Mouse (Mus musculus): ENCODE results near the gene Abcb1a.
"Not testable (repeated sequence)": the region's sequence is repeated elsewhere in the genome, so short reads cannot be mapped to it uniquely, and the experiment has no call there.

The Abcb1a gene

DNA sequence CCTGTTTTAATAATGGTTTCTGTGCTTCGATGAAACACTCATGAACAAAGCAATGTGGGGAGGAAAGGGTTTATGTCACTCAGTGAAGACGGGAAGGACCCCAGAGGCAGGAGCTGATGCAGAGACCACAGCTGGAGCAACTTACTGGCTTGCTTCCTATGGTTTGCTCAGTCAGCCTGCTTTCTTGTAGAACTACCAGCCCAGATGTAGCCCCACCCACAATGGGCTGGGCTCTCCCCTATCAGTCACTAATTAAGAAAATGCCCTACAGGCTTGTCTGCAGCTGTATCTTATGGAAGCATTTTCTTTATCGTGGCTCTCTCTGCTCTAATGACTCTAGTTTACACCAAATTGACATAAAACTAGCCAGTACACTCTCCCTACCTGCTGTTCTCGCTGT lies 67.9 kb downstream of the Abcb1a start:
- DNase-seq (ENCODE audit: low read depth) = no peak

DNA sequence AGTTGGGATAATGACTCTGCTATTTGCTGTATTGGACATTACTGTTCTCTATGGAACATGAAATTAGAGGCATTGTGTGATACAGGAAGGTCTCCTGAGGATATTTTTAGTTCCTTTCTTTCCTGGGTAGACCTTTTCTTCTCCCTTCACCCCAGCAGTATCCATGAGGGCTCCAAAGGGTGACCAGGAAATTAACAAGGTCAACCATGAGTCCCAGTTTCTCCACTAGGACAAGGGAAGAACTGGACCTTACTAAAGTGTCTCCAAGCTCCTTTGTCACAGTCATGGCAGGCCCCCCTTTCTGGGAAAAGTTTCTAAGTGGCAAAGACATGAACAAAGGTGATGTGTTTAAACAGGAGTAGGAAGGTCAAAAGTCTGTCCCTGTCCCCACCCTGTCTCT lies 72.8 kb downstream of the Abcb1a start:
- DNase-seq (ENCODE audit: low read depth) = no peak

- DNase-seq (ENCODE audit: low read depth) = not testable (repeated sequence)
These were observed 73.4 kb downstream of the Abcb1a start for GRCm38 (mm10) chr5:8733307-8733706.

DNA sequence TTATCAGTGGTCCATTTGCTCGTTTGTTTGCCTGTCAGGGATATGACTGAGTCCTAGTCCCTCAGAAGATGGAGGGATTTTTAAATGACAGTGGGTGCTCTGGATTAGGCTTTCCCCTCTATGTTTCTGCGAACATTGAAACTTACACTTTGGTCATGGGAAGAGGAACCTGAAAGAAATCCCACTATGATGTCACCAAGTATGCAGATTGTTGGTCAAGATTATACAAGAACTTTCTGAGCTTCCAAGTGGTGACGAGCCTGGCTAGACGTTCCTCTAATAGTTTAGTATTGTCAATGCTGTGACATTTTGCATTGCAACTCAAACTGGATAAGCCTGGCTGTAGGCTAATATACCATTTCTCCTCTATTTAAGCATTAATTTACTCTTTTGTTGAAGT lies 76.5 kb downstream of the Abcb1a start:
- DNase-seq (ENCODE audit: low read depth) = no peak

GRCm38 (mm10) chr5:8737062-8737461 lies 77.2 kb downstream of the Abcb1a start:
- DNase-seq (ENCODE audit: low read depth) = no peak

DNA sequence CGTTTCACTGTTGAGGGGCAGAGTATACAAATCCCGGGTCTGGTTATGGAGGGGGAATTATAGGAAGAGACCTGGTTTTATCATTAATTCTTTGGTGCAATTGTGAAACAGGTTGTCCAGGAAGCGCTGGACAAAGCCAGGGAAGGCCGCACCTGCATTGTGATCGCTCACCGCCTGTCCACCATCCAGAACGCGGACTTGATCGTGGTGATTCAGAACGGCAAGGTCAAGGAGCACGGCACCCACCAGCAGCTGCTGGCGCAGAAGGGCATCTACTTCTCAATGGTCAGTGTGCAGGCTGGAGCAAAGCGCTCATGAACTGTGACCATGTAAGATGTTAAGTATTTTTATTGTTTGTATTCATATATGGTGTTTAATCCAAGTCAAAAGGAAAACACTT lies 87.4 kb downstream of the Abcb1a start:
- not testable (repeated sequence) for DNase-seq (ENCODE audit: low read depth)

DNA sequence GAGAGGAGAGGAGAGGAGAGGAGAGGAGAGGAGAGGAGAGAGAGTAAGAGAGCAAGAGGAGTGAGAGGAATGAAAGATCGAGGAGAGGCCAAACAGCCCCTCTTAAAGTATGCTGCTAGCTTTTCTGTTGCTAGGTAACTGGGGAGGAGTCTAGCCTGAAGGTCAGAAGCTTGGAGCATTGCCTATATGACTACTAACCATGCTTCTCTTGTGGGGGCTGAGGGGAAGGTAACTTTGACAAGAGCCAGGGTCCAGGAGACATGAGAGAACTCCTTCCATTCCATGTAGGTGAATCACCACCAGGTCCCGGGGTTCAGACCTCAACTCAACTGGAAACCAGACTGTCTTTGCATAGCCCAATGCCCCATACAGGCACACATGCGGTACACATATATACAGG lies 113.0 kb downstream of the Abcb1a start:
- DNase-seq (ENCODE audit: low read depth) = no peak

DNA sequence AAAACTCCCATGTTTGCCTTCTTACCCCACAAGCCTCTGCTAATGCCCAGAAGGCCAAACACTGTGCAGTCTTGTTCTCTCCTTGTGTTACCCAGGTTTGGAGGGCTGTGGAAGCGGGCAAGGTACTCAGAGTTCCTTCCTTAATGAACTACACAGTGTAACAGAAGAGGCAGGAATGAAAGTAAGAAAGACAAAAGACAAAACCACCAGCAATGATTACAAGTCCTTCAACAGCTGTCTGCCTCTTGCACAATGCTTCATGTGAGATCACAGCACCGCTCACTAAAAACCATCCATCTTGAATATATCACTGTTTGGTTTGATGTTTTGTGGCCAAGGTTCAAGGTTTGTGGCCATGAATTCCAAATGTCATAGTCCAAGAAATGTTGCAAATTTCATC lies 118.4 kb downstream of the Abcb1a start:
- no peak for DNase-seq (ENCODE audit: low read depth)

DNA sequence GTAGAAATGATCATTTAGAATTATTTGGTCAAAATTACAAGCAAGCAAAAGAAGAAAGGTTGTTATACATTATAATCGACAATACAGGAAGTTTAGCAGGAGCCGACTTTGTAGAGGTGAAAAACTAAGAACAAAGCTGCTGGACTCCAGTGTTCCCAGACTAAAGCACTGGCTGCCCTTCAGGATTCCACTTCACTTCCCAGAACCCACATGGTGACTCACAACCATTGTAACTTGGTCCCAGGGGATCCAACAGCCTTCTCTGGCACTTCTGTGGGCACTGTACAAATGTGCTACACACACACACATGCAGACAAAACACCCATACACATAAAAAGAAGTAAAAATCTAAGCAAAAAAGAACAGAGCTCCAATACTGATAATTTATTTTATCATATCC lies 118.9 kb downstream of the Abcb1a start:
- DNase-seq (ENCODE audit: low read depth) = no peak

DNA sequence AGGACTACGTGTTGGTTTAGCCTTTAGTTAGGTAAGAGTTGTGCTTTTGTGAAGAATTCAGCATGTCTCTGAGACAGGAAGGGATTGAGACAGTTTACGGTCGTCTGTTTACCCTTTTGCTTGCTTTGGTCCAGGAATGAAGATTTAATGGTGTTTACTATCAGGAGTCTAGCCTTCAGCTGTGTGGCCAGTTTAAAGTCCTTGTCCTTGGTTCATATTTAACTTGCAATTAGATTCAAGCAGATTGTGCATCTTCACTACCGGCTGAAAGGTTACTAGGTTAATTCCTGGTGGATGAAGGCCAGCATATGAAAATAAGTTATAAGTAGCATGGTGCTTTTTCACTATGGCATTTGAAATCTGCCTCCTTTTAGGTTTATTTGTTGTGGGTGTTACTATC lies 132.4 kb downstream of the Abcb1a start:
- DNase-seq (ENCODE audit: low read depth) = no peak

Measured in naive thymus-derived CD4-positive, alpha-beta T cell, adult 2 months (primary cell).